In genomic region chr5:105700070-105700851, GRCm38 (mm10) we compare ENCODE assay signal across 8 mouse cellular contexts. TPM values are rescaled to one million over a fixed set of nuclear protein-coding genes. Genes with fewer than 3 reads are reported as not detected.
DNase-seq lines count a peak whose midpoint lies in the region; ATAC-seq and TF ChIP-seq lines count a peak whose summit lies in the region.

No protein-coding gene starts in this region.

- TF ChIP-seq EP300 in ES-Bruce4 (IDR thresholded peaks at IDR 0.05; ENCODE audit: insufficient read depth, low read depth, low read length), result peak; percentile 42; the same call in 1 of the 2 replicates
- no peak for TF ChIP-seq EP300 in stomach, postnatal 0 days (optimal IDR thresholded peaks at IDR 0.05)

- H3K36me3 ChIP-seq in ES-Bruce4 (ENCODE audit: control insufficient read depth, insufficient read depth, low read length, poor library complexity, severe bottlenecking), result peaks cover 8% of the 10 kb centered on the region; the same call in 1 of the 2 replicates
- 0 out of 2 replicates have a peak, but pooled peaks cover 4% of the 10 kb centered on the region for H3K36me3 ChIP-seq in forebrain, embryonic 14.5 days (ENCODE audit: control insufficient read depth, insufficient read depth, low read length)
- H3K36me3 ChIP-seq in neural tube, embryonic 13.5 days, result 0 out of 2 replicates have a peak, but pooled peaks cover 5% of the 10 kb centered on the region
- H3K36me3 ChIP-seq in stomach, postnatal 0 days (ENCODE audit: control insufficient read depth, insufficient read depth, low read length), result no peaks in the 10 kb centered on the region

- peak overlapping the region; percentile 84 for H3K4me2 ChIP-seq in forebrain, embryonic 14.5 days (ENCODE audit: low read length)
- H3K4me2 ChIP-seq in neural tube, embryonic 13.5 days, result peak overlapping the region; percentile 81
- H3K4me2 ChIP-seq in stomach, postnatal 0 days (replicated peaks; ENCODE audit: low read depth), result peak overlapping the region; percentile 96

- peak overlapping the region; percentile 96 for H3K9ac ChIP-seq in ES-Bruce4 (ENCODE audit: low read depth, poor library complexity, severe bottlenecking)
- H3K9ac ChIP-seq in forebrain, embryonic 14.5 days (ENCODE audit: low read length), result peak overlapping the region; percentile 99
- peak overlapping the region; percentile 99 for H3K9ac ChIP-seq in neural tube, embryonic 13.5 days
- peak overlapping the region; percentile 97 for H3K9ac ChIP-seq in stomach, postnatal 0 days (ENCODE audit: low read length)

- no peak for TF ChIP-seq POLR2A in ES-Bruce4 (IDR thresholded peaks at IDR 0.05; ENCODE audit: insufficient read depth, low read length)

- intact Hi-C loops in heart, postnatal 10 days (cut with DNase I), result loop anchor here (5.0 kb wide), 1 partner anchor 97 kb away; no protein-coding TSS in a partner anchor

- H3K4me3 ChIP-seq in ES-Bruce4 (ENCODE audit: low read depth, low read length), result peak overlapping the region; percentile 99
- H3K4me3 ChIP-seq in forebrain, embryonic 14.5 days (ENCODE audit: low read depth, low read length), result peak overlapping the region; percentile 98
- peak overlapping the region; percentile 87 for H3K4me3 ChIP-seq in neural tube, embryonic 13.5 days
- peak overlapping the region; percentile 91 for H3K4me3 ChIP-seq in stomach, postnatal 0 days (ENCODE audit: low read depth, low read length)

- DNase-seq in cerebellum, adult 11 months, result peak; percentile 61
- DNase-seq in forebrain, embryonic 14.5 days (ENCODE audit: low spot score), result peak; percentile 76
- DNase-seq in heart, postnatal 10 days, result peak; percentile 80 to 86
- peak; percentile 79 to 88 for DNase-seq in kidney, postnatal 4 days
- peak; percentile 87 to 90 for DNase-seq in lung, adult 18-20 months
- DNase-seq in stomach, postnatal 0 days (ENCODE audit: low spot score), result peak; percentile 92

- no peak for TF ChIP-seq CTCF in ES-Bruce4 (IDR thresholded peaks at IDR 0.05; ENCODE audit: low read depth, low read length)
- TF ChIP-seq CTCF in stomach, postnatal 0 days (IDR thresholded peaks at IDR 0.05; ENCODE audit: low read depth), result 0 out of 2 replicates have a peak, but pooled peaks have one; percentile 16

- H3K9me3 ChIP-seq in ES-Bruce4 (replicated peaks; ENCODE audit: control insufficient read depth, insufficient read depth, low read length, poor library complexity, severe bottlenecking), result no peaks in the 10 kb centered on the region
- H3K9me3 ChIP-seq in forebrain, embryonic 14.5 days (replicated peaks; ENCODE audit: control insufficient read depth, low read length), result no peaks in the 10 kb centered on the region
- H3K9me3 ChIP-seq in neural tube, embryonic 13.5 days, result no peaks in the 10 kb centered on the region
- no peaks in the 10 kb centered on the region for H3K9me3 ChIP-seq in stomach, postnatal 0 days (ENCODE audit: control insufficient read depth, low read length)

- peak overlapping the region; percentile 77 for H3K27ac ChIP-seq in ES-Bruce4 (ENCODE audit: insufficient read depth, low read length)
- H3K27ac ChIP-seq in forebrain, embryonic 14.5 days (ENCODE audit: low read depth, low read length), result peak overlapping the region; percentile 96
- H3K27ac ChIP-seq in neural tube, embryonic 13.5 days (replicated peaks), result peak overlapping the region; percentile 98
- peak overlapping the region; percentile 97 for H3K27ac ChIP-seq in stomach, postnatal 0 days (replicated peaks)

- ATAC-seq in forebrain, embryonic 14.5 days, result peak; percentile 76
- peak; percentile 74 for ATAC-seq in neural tube, embryonic 13.5 days (ENCODE audit: low read depth)
- peak; percentile 87 for ATAC-seq in stomach, postnatal 0 days (ENCODE audit: low FRiP score, low TSS enrichment)

- no peaks in the 10 kb centered on the region for H3K27me3 ChIP-seq in ES-Bruce4 (ENCODE audit: control insufficient read depth, insufficient read depth, low read length, poor library complexity, severe bottlenecking)
- H3K27me3 ChIP-seq in forebrain, embryonic 14.5 days (replicated peaks; ENCODE audit: control insufficient read depth, insufficient read depth, low read length), result no peaks in the 10 kb centered on the region
- H3K27me3 ChIP-seq in neural tube, embryonic 13.5 days, result no peaks in the 10 kb centered on the region; the same call in 1 of the 2 replicates
- H3K27me3 ChIP-seq in stomach, postnatal 0 days (ENCODE audit: control insufficient read depth, insufficient read depth, low read length), result no peaks in the 10 kb centered on the region

- under 1% methylated on average over 61 of the region's 101 CpGs for WGBS in forebrain, embryonic 14.5 days
- WGBS in neural tube, embryonic 13.5 days, result under 1% methylated on average over 87 of the region's 101 CpGs
- under 1% methylated on average over 74 of the region's 101 CpGs for WGBS in stomach, postnatal 0 days

- peaks cover 12% of the 10 kb centered on the region for H3K4me1 ChIP-seq in ES-Bruce4 (ENCODE audit: control insufficient read depth, insufficient read depth, low read length)
- H3K4me1 ChIP-seq in forebrain, embryonic 14.5 days (ENCODE audit: control insufficient read depth, insufficient read depth, low read length), result peaks cover 31% of the 10 kb centered on the region
- peaks cover 55% of the 10 kb centered on the region for H3K4me1 ChIP-seq in neural tube, embryonic 13.5 days (replicated peaks)
- no peaks in the 10 kb centered on the region for H3K4me1 ChIP-seq in stomach, postnatal 0 days (replicated peaks; ENCODE audit: control insufficient read depth, insufficient read depth)

RNA-seq across cellular contexts. Expression of gene Lrrc8d, which starts 0.5 kb away (rescaled TPM):
- 34.6 and 37.0 TPM in 2 replicates for polyA plus RNA-seq in ES-Bruce4 (2011; ENCODE audit: insufficient read depth, insufficient read length, low read depth, missing spikeins)
- 23.3 and 31.7 TPM in 2 replicates for polyA plus RNA-seq in forebrain, embryonic 14.5 days (2014; fragmentation: Nextera tagmentation; extraction: Ambion mirVana)
- total RNA-seq in heart, postnatal 10 days (2021), result 10 to 100 TPM; 18.7 to 19.5 TPM
- 37.6 and 39.4 TPM in 2 replicates for polyA plus RNA-seq in neural tube, embryonic 13.5 days (2015; fragmentation: Nextera tagmentation; extraction: Ambion mirVana)
- 10.2 and 10.7 TPM in 2 replicates for polyA plus RNA-seq in stomach, postnatal 0 days (2015; fragmentation: Nextera tagmentation; extraction: Ambion mirVana)

Comparison
In these comparisons a context has a peak if more than half of its experiments do, and no peak if none do; other contexts are left out.
1. Peak in every context shown above with its lines: DNase-seq, ATAC-seq, H3K4me3 ChIP-seq and H3K27ac ChIP-seq.